Mouse (Mus musculus): ENCODE measurements around the gene Bcl10. TPM values are rescaled to one million over a fixed set of nuclear protein-coding genes. Genes with fewer than 3 reads are reported as not detected.

Gene Bcl10
- polyA plus RNA-seq, 1 experiment from 2014 or later, result 43.5 TPM

GRCm38 (mm10) chr3:145969031-145969501 lies 46.5 kb downstream of the Bcl10 start:
- H3K9ac ChIP-seq (ENCODE audit: low read length), result no peak overlapping the region
- TF ChIP-seq EP300 (optimal IDR thresholded peaks at IDR 0.05) (no peak), CTCF (IDR thresholded peaks at IDR 0.05; ENCODE audit: low read depth) (no peak)
- H3K4me3 ChIP-seq (ENCODE audit: low read depth, low read length), result no peak overlapping the region
- no peaks in the 10 kb centered on the region for H3K9me3 ChIP-seq (ENCODE audit: control insufficient read depth, low read length)
- H3K4me1 ChIP-seq (replicated peaks; ENCODE audit: control insufficient read depth, insufficient read depth), result no peaks in the 10 kb centered on the region; the same call in 1 of the 2 replicates
- 53% methylated on average over 14 of the region's 14 CpGs for WGBS
- H3K4me2 ChIP-seq (replicated peaks; ENCODE audit: low read depth), result no peak overlapping the region
- DNase-seq (ENCODE audit: low spot score), result no peak
- no peak for ATAC-seq (ENCODE audit: low FRiP score, low TSS enrichment)
- H3K36me3 ChIP-seq (ENCODE audit: control insufficient read depth, insufficient read depth, low read length), result no peaks in the 10 kb centered on the region
- no peak overlapping the region for H3K27ac ChIP-seq (replicated peaks)
- H3K27me3 ChIP-seq (ENCODE audit: control insufficient read depth, insufficient read depth, low read length), result no peaks in the 10 kb centered on the region

- Histone ChIP-seq H3K9ac (ENCODE audit: low read length) (no peak overlapping the region), H3K4me1 (replicated peaks; ENCODE audit: control insufficient read depth, insufficient read depth) (no peaks in the 10 kb centered on the region), H3K27me3 (ENCODE audit: control insufficient read depth, insufficient read depth, low read length) (no peaks in the 10 kb centered on the region), H3K4me2 (replicated peaks; ENCODE audit: low read depth) (no peak overlapping the region), H3K9me3 (ENCODE audit: control insufficient read depth, low read length) (no peaks in the 10 kb centered on the region), H3K4me3 (ENCODE audit: low read depth, low read length) (no peak overlapping the region), H3K36me3 (ENCODE audit: control insufficient read depth, insufficient read depth, low read length) (no peaks in the 10 kb centered on the region), H3K27ac (replicated peaks) (no peak overlapping the region)
- TF ChIP-seq EP300 (optimal IDR thresholded peaks at IDR 0.05), result no peak
- no peak for TF ChIP-seq CTCF (IDR thresholded peaks at IDR 0.05; ENCODE audit: low read depth)
- DNase-seq (ENCODE audit: low spot score) (no peak), ATAC-seq (ENCODE audit: low FRiP score, low TSS enrichment) (no peak)
- WGBS, result 43% methylated on average over 10 of the region's 10 CpGs
Observed at GRCm38 (mm10) chr3:145971501-145971900, 48.9 kb downstream of the Bcl10 start.

GRCm38 (mm10) chr3:145974986-145975385 lies 52.4 kb downstream of the Bcl10 start:
- Histone ChIP-seq H3K4me2 (replicated peaks; ENCODE audit: low read depth) (no peak overlapping the region), H3K27me3 (ENCODE audit: control insufficient read depth, insufficient read depth, low read length) (no peaks in the 10 kb centered on the region), H3K4me3 (ENCODE audit: low read depth, low read length) (no peak overlapping the region), H3K4me1 (replicated peaks; ENCODE audit: control insufficient read depth, insufficient read depth) (no peaks in the 10 kb centered on the region), H3K9ac (ENCODE audit: low read length) (no peak overlapping the region), H3K9me3 (ENCODE audit: control insufficient read depth, low read length) (no peaks in the 10 kb centered on the region), H3K27ac (replicated peaks) (no peak overlapping the region), H3K36me3 (ENCODE audit: control insufficient read depth, insufficient read depth, low read length) (no peaks in the 10 kb centered on the region)
- ATAC-seq (ENCODE audit: low FRiP score, low TSS enrichment) (no peak), DNase-seq (ENCODE audit: low spot score) (no peak)
- no peak for TF ChIP-seq CTCF (IDR thresholded peaks at IDR 0.05; ENCODE audit: low read depth)
- no peak for TF ChIP-seq EP300 (optimal IDR thresholded peaks at IDR 0.05)
- WGBS, result 65% methylated on average over 7 of the region's 7 CpGs

Other genes with a start within 250 kb of the Bcl10 start
- gene Ddah1, start 164.1 kb upstream of the Bcl10 start, polyA plus RNA-seq (2015; fragmentation: Nextera tagmentation; extraction: Ambion mirVana), result 16.8 and 20.2 TPM in 2 replicates
- 33.1 and 36.4 TPM in 2 replicates for gene 2410004B18Rik, start 15.2 kb downstream of the Bcl10 start, polyA plus RNA-seq (2015; fragmentation: Nextera tagmentation; extraction: Ambion mirVana)
- gene Syde2, start 65.1 kb downstream of the Bcl10 start, polyA plus RNA-seq (2015; fragmentation: Nextera tagmentation; extraction: Ambion mirVana), result 1.4 and 1.6 TPM in 2 replicates
- 0.62 and 0.72 TPM in 2 replicates for gene Wdr63, start 185.3 kb downstream of the Bcl10 start, polyA plus RNA-seq (2015; fragmentation: Nextera tagmentation; extraction: Ambion mirVana)
- gene Mcoln3, start 194.6 kb downstream of the Bcl10 start, polyA plus RNA-seq (2015; fragmentation: Nextera tagmentation; extraction: Ambion mirVana), result not detected in 2 replicates
- gene Mcoln2, start 227.0 kb downstream of the Bcl10 start, polyA plus RNA-seq (2015; fragmentation: Nextera tagmentation; extraction: Ambion mirVana), result 1.9 TPM in 2 replicates